Mouse (Mus musculus): ENCODE results near the gene Klhdc4. TPM values are rescaled to one million over a fixed set of nuclear protein-coding genes. Genes with fewer than 3 reads are reported as not detected.

Klhdc4 gene
- polyA plus RNA-seq, 2 experiments: 15.6 to 17.0 TPM

GRCm38 (mm10) chr8:121804829-121805228 is 24.5 kb downstream of the Klhdc4 start:
- Histone ChIP-seq H3K4me3 (ENCODE audit: insufficient read depth in 1 of 2, low read depth in 2 of 2, low read length in 2 of 2) (no peak overlapping the region), H3K27me3 (ENCODE audit: control insufficient read depth, insufficient read depth, low read length) (no peaks in the 10 kb centered on the region), H3K9me3 (ENCODE audit: control insufficient read depth, low read length) (no peaks in the 10 kb centered on the region), H3K4me2 (ENCODE audit: low read depth) (no peak overlapping the region), H3K9ac (replicated peaks) (no peak overlapping the region), H3K4me1 (replicated peaks; ENCODE audit: control insufficient read depth in 2 of 2, insufficient read depth in 2 of 2, low read length in 1 of 2) (no peaks in the 10 kb centered on the region), H3K27ac (no peak overlapping the region), H3K36me3 (replicated peaks; ENCODE audit: control insufficient read depth, insufficient read depth, low read depth) (0 out of 2 replicates have a peak, but pooled peaks cover 3% of the 10 kb centered on the region)
- 79% methylated on average over 5 of the region's 5 CpGs for WGBS (ENCODE audit: insufficient replicate concordance)
- DNase-seq (ENCODE audit: low read depth in 3 of 3, low spot score in 3 of 3): no peak
- no peak for TF ChIP-seq CTCF (IDR thresholded peaks at IDR 0.05; ENCODE audit: low read depth)
- no peak for TF ChIP-seq EP300 (IDR thresholded peaks at IDR 0.05; ENCODE audit: low read depth)
- ATAC-seq (ENCODE audit: insufficient read depth): no peak

GRCm38 (mm10) chr8:121798401-121798800 is 31.0 kb downstream of the Klhdc4 start:
- DNase-seq (ENCODE audit: low read depth in 3 of 3, low spot score in 3 of 3): no peak
- TF ChIP-seq CTCF (IDR thresholded peaks at IDR 0.05; ENCODE audit: low read depth): no peak
- no peak for TF ChIP-seq EP300 (IDR thresholded peaks at IDR 0.05; ENCODE audit: low read depth)
- ATAC-seq (ENCODE audit: insufficient read depth): no peak
- Histone ChIP-seq H3K4me2 (ENCODE audit: low read depth) (no peak overlapping the region), H3K27me3 (ENCODE audit: control insufficient read depth, insufficient read depth, low read length) (no peaks in the 10 kb centered on the region), H3K9me3 (ENCODE audit: control insufficient read depth, low read length) (no peaks in the 10 kb centered on the region), H3K4me3 (ENCODE audit: insufficient read depth in 1 of 2, low read depth in 2 of 2, low read length in 2 of 2) (no peak overlapping the region), H3K9ac (replicated peaks) (no peak overlapping the region), H3K4me1 (replicated peaks; ENCODE audit: control insufficient read depth in 2 of 2, insufficient read depth in 2 of 2, low read length in 1 of 2) (no peaks in the 10 kb centered on the region), H3K36me3 (replicated peaks; ENCODE audit: control insufficient read depth, insufficient read depth, low read depth) (no peaks in the 10 kb centered on the region; the same call in 1 of the 2 replicates), H3K27ac (no peak overlapping the region)
- WGBS (ENCODE audit: insufficient replicate concordance): 69% methylated on average over 6 of the region's 6 CpGs

- no peak for TF ChIP-seq EP300 (IDR thresholded peaks at IDR 0.05; ENCODE audit: low read depth)
- TF ChIP-seq CTCF (IDR thresholded peaks at IDR 0.05; ENCODE audit: low read depth): no peak
- 74% methylated on average over 11 of the region's 11 CpGs for WGBS (ENCODE audit: insufficient replicate concordance)
- DNase-seq (ENCODE audit: low read depth in 3 of 3, low spot score in 3 of 3): no peak
- Histone ChIP-seq H3K4me1 (replicated peaks; ENCODE audit: control insufficient read depth in 2 of 2, insufficient read depth in 2 of 2, low read length in 1 of 2) (no peaks in the 10 kb centered on the region), H3K4me3 (ENCODE audit: insufficient read depth in 1 of 2, low read depth in 2 of 2, low read length in 2 of 2) (no peak overlapping the region), H3K27ac (no peak overlapping the region), H3K4me2 (ENCODE audit: low read depth) (no peak overlapping the region), H3K9ac (replicated peaks) (no peak overlapping the region), H3K9me3 (ENCODE audit: control insufficient read depth, low read length) (no peaks in the 10 kb centered on the region), H3K27me3 (ENCODE audit: control insufficient read depth, insufficient read depth, low read length) (no peaks in the 10 kb centered on the region), H3K36me3 (replicated peaks; ENCODE audit: control insufficient read depth, insufficient read depth, low read depth) (no peaks in the 10 kb centered on the region; the same call in 1 of the 2 replicates)
- no peak for ATAC-seq (ENCODE audit: insufficient read depth)
Observed at GRCm38 (mm10) chr8:121796406-121796805, 33.0 kb downstream of the Klhdc4 start.

- no peaks in the 10 kb centered on the region for H3K9me3 ChIP-seq (ENCODE audit: control insufficient read depth, low read length)
- H3K27ac ChIP-seq: no peak overlapping the region
- WGBS (ENCODE audit: insufficient replicate concordance): 71% methylated on average over 8 of the region's 8 CpGs
- H3K9ac ChIP-seq (replicated peaks): no peak overlapping the region
- no peaks in the 10 kb centered on the region for H3K27me3 ChIP-seq (ENCODE audit: control insufficient read depth, insufficient read depth, low read length)
- H3K36me3 ChIP-seq (replicated peaks; ENCODE audit: control insufficient read depth, insufficient read depth, low read depth): no peaks in the 10 kb centered on the region; the same call in 1 of the 2 replicates
- no peaks in the 10 kb centered on the region for H3K4me1 ChIP-seq (replicated peaks; ENCODE audit: control insufficient read depth in 2 of 2, insufficient read depth in 2 of 2, low read length in 1 of 2)
- DNase-seq (ENCODE audit: low read depth in 3 of 3, low spot score in 3 of 3): no peak
- H3K4me2 ChIP-seq (ENCODE audit: low read depth): no peak overlapping the region
- TF ChIP-seq CTCF (IDR thresholded peaks at IDR 0.05; ENCODE audit: low read depth) (no peak), EP300 (IDR thresholded peaks at IDR 0.05; ENCODE audit: low read depth) (no peak)
- no peak for ATAC-seq (ENCODE audit: insufficient read depth)
- H3K4me3 ChIP-seq (ENCODE audit: insufficient read depth in 1 of 2, low read depth in 2 of 2, low read length in 2 of 2): no peak overlapping the region
Observed at GRCm38 (mm10) chr8:121795461-121795860, 33.9 kb downstream of the Klhdc4 start.

- Histone ChIP-seq H3K4me1 (replicated peaks; ENCODE audit: control insufficient read depth in 2 of 2, insufficient read depth in 2 of 2, low read length in 1 of 2) (no peaks in the 10 kb centered on the region), H3K9me3 (ENCODE audit: control insufficient read depth, low read length) (no peaks in the 10 kb centered on the region), H3K36me3 (replicated peaks; ENCODE audit: control insufficient read depth, insufficient read depth, low read depth) (no peaks in the 10 kb centered on the region; the same call in 1 of the 2 replicates), H3K4me2 (ENCODE audit: low read depth) (no peak overlapping the region), H3K4me3 (ENCODE audit: insufficient read depth in 1 of 2, low read depth in 2 of 2, low read length in 2 of 2) (no peak overlapping the region), H3K27me3 (ENCODE audit: control insufficient read depth, insufficient read depth, low read length) (no peaks in the 10 kb centered on the region), H3K27ac (no peak overlapping the region), H3K9ac (replicated peaks) (no peak overlapping the region)
- ATAC-seq (ENCODE audit: insufficient read depth) (no peak), DNase-seq (ENCODE audit: low read depth in 3 of 3, low spot score in 3 of 3) (no peak)
- no peak for TF ChIP-seq EP300 (IDR thresholded peaks at IDR 0.05; ENCODE audit: low read depth)
- 54% methylated on average over 3 of the region's 3 CpGs for WGBS (ENCODE audit: insufficient replicate concordance)
Observed at GRCm38 (mm10) chr8:121794151-121794550, 35.2 kb downstream of the Klhdc4 start.

Measured in liver, embryonic 14.5 days (tissue).